Mouse (Mus musculus): ENCODE results near the gene Epb41l3. TPM values are rescaled to one million over a fixed set of nuclear protein-coding genes. Genes with fewer than 3 reads are reported as not detected.
A peak's percentile ranks its signal among the peaks of the same experiment; 100 is the strongest.

The Epb41l3 gene
- polyA plus RNA-seq, 1 experiment, result 176 TPM

DNA sequence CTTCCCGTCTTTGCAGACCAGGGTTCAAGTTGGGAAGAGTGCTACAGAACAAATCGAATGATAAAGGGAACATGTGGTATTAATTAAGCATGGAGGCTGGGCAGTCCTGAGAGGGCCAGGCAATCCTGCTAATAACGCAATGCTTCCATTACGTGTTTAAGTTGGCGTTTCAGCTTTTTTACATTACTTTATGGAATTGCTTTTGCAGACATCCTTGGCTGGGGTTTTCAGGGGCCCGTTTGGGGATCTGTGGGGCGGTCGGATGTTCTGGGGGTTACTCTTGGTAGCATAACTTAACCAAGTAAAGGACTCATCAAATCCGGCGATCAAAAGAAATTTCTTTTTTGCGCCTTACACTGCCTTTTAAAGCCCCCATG is 82.3 kb downstream of the Epb41l3 start:
- TF ChIP-seq POLR2A (IDR thresholded peaks at IDR 0.05; ENCODE audit: low read depth, low read length) (no peak), CTCF (IDR thresholded peaks at IDR 0.05; ENCODE audit: extremely low read depth, insufficient read length, insufficient replicate concordance, low read depth, low read length) (no peak)
- H3K4me1 ChIP-seq (ENCODE audit: control insufficient read depth, insufficient read depth, insufficient read length, low read length), result peaks cover 4% of the 10 kb centered on the region; the same call in 1 of the 2 replicates
- 0 out of 2 replicates have a peak overlapping the region, but pooled peaks have one; percentile 57 for H3K4me3 ChIP-seq (ENCODE audit: low read depth, low read length)
- no peaks in the 10 kb centered on the region; the same call in 1 of the 2 replicates for H3K36me3 ChIP-seq (ENCODE audit: control insufficient read depth, insufficient read depth, low read length)
- H3K27me3 ChIP-seq (ENCODE audit: control insufficient read depth, insufficient read depth, low read length), result no peaks in the 10 kb centered on the region
- WGBS, result 65% methylated on average over 11 of the region's 11 CpGs
- no peak overlapping the region for H3K27ac ChIP-seq (ENCODE audit: insufficient read depth, low read depth, low read length)

DNA sequence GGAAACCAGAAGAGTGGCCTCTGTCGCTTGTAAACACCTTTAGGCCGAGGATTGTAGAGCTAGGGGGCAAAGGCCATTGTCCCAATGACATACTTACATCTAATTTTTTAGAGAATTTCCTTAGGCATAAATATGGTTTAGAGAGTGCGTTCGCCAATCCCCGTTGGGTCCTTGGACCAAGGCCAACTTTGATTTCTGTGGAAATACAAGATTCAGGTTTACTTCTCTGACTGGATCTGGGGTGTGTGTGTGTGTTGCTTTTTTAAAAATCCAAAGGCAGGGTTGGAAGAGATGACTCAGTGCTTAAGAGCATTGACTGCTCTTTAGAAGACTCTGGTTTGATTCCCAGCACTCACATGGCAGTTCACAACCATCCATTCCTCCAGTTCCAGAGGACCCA is 83.2 kb downstream of the Epb41l3 start:
- 84% methylated on average over 5 of the region's 5 CpGs for WGBS
- no peak overlapping the region for H3K4me3 ChIP-seq (ENCODE audit: low read depth, low read length)
- H3K27me3 ChIP-seq (ENCODE audit: control insufficient read depth, insufficient read depth, low read length), result no peaks in the 10 kb centered on the region
- H3K4me1 ChIP-seq (ENCODE audit: control insufficient read depth, insufficient read depth, insufficient read length, low read length), result peaks cover 4% of the 10 kb centered on the region; the same call in 1 of the 2 replicates
- H3K36me3 ChIP-seq (ENCODE audit: control insufficient read depth, insufficient read depth, low read length), result no peaks in the 10 kb centered on the region; the same call in 1 of the 2 replicates
- H3K27ac ChIP-seq (ENCODE audit: insufficient read depth, low read depth, low read length), result no peak overlapping the region
- no peak for TF ChIP-seq POLR2A (IDR thresholded peaks at IDR 0.05; ENCODE audit: low read depth, low read length)
- no peak for TF ChIP-seq CTCF (IDR thresholded peaks at IDR 0.05; ENCODE audit: extremely low read depth, insufficient read length, insufficient replicate concordance, low read depth, low read length)

DNA sequence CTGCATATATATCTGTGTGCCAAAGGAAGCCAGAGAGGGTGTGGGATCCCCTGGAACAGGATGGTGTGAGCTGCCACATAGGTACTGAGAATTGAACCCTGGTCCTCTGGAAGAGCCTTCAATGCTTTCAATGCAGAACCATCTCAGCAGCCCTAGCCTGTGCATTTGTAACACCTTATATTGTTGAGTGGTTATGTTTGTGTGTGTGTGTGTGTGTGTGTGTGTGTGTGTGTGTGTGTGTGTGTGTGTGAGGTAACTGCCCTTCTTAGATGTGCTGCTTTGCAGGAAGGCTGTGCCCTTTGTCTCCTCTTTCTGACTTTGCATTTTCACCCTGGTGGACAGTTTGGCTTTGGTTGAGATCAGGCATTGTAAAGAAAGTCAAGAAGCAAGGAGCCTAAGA is 87.2 kb downstream of the Epb41l3 start:
- Histone ChIP-seq H3K36me3 (ENCODE audit: control insufficient read depth, insufficient read depth, low read length) (peaks cover 1% of the 10 kb centered on the region), H3K4me3 (ENCODE audit: low read depth, low read length) (no peak overlapping the region), H3K27me3 (ENCODE audit: control insufficient read depth, insufficient read depth, low read length) (no peaks in the 10 kb centered on the region), H3K4me1 (ENCODE audit: control insufficient read depth, insufficient read depth, insufficient read length, low read length) (no peaks in the 10 kb centered on the region), H3K27ac (ENCODE audit: insufficient read depth, low read depth, low read length) (no peak overlapping the region)
- TF ChIP-seq POLR2A (IDR thresholded peaks at IDR 0.05; ENCODE audit: low read depth, low read length) (no peak), CTCF (IDR thresholded peaks at IDR 0.05; ENCODE audit: extremely low read depth, insufficient read length, insufficient replicate concordance, low read depth, low read length) (no peak)

DNA sequence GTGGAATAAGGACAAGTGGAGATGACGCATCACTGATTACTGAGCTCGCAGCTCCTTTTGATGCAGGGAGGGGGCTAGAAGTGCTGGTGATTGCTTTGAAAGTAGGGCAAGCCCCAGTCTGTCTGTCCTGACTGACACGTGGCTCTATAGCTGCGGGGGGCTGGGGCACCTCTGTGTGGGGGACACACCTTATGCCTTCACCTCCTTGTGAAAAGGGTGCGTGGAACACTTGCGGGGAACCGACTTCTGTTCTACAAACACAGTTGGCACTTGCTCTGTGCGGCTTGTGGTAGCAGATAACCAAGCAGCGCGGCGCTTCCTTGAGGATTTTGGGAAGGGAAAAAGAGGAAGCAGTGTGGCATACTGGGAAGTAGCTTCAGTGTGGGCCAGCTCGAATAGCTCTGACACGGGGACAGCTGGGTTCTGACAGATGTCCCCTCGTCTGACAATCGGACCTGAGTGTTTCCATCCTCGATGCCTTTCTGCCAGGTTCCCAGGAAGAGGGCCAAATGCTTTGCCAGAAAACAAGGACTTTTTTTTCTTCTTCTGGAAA is 101.5 kb downstream of the Epb41l3 start:
- Histone ChIP-seq H3K4me3 (ENCODE audit: low read depth, low read length) (no peak overlapping the region), H3K36me3 (ENCODE audit: control insufficient read depth, insufficient read depth, low read length) (peaks cover 3% of the 10 kb centered on the region; the same call in 1 of the 2 replicates), H3K27me3 (ENCODE audit: control insufficient read depth, insufficient read depth, low read length) (no peaks in the 10 kb centered on the region), H3K4me1 (ENCODE audit: control insufficient read depth, insufficient read depth, insufficient read length, low read length) (peaks cover 7% of the 10 kb centered on the region; the same call in 1 of the 2 replicates), H3K27ac (ENCODE audit: insufficient read depth, low read depth, low read length) (no peak overlapping the region)
- TF ChIP-seq POLR2A (IDR thresholded peaks at IDR 0.05; ENCODE audit: low read depth, low read length) (no peak), CTCF (IDR thresholded peaks at IDR 0.05; ENCODE audit: extremely low read depth, insufficient read length, insufficient replicate concordance, low read depth, low read length) (no peak)
- 77% methylated on average over 16 of the region's 16 CpGs for WGBS

DNA sequence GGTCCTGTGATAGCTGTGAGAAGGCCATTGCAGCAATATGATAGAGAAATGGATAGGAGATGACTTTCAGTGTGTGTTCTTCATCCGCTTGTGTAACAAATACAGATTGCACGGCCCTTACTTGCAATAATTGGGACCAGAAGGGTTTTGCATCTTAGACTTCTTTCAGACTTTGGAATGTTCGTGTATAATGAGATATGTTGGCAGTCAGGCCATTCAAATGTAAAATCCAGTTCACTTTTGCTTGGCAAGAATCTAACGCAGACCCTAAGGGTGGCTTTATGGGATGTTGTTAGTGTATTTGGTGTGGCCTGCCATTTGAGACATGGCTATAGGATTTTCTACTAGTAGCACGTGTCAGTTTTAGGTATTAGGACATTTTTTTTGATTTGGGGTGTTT is 102.5 kb downstream of the Epb41l3 start:
- Histone ChIP-seq H3K36me3 (ENCODE audit: control insufficient read depth, insufficient read depth, low read length) (peaks cover 5% of the 10 kb centered on the region; the same call in 1 of the 2 replicates), H3K27me3 (ENCODE audit: control insufficient read depth, insufficient read depth, low read length) (no peaks in the 10 kb centered on the region), H3K4me1 (ENCODE audit: control insufficient read depth, insufficient read depth, insufficient read length, low read length) (peaks cover 12% of the 10 kb centered on the region), H3K4me3 (ENCODE audit: low read depth, low read length) (no peak overlapping the region), H3K27ac (ENCODE audit: insufficient read depth, low read depth, low read length) (no peak overlapping the region)
- TF ChIP-seq CTCF (IDR thresholded peaks at IDR 0.05; ENCODE audit: extremely low read depth, insufficient read length, insufficient replicate concordance, low read depth, low read length) (no peak), POLR2A (IDR thresholded peaks at IDR 0.05; ENCODE audit: low read depth, low read length) (no peak)
- 90% methylated on average over 5 of the region's 5 CpGs for WGBS

DNA sequence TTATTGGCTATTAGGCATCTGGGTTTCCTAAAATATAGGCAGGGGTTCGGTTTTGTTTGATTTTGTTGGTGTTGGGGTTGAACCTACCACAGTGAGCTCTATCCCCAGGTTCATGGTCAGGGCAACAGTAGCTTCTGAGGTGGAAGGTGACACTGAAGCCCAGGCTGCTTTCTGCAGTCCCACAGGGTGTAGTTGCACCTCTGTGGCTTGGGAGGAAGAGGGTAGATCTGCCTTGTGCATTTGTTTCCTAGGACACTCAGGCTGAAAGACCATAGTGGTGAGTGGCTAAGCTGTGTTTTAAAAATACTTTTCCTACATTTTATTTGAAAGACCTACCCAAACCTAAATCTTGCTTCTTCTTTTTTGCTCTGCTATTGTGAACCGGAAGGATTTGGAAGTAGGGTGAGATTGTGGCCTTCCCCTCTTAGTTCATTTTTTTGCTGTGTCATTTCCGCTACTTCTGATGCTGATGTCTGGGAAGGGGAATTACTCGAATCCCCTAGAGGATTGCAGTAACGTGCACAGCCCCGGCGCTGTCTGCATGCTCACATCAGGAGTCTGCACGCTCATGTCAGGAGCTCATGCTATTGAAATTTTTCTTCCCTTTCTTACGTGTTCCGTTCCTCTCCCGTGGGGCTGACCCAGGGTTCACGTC is 105.5 kb downstream of the Epb41l3 start:
- peaks cover 5% of the 10 kb centered on the region; the same call in 1 of the 2 replicates for H3K36me3 ChIP-seq (ENCODE audit: control insufficient read depth, insufficient read depth, low read length)
- H3K27me3 ChIP-seq (ENCODE audit: control insufficient read depth, insufficient read depth, low read length), result no peaks in the 10 kb centered on the region
- 18% methylated on average over 12 of the region's 12 CpGs for WGBS
- peak overlapping the region; percentile 55 for H3K27ac ChIP-seq (ENCODE audit: insufficient read depth, low read depth, low read length)
- H3K4me1 ChIP-seq (ENCODE audit: control insufficient read depth, insufficient read depth, insufficient read length, low read length), result peaks cover 12% of the 10 kb centered on the region
- no peak for TF ChIP-seq POLR2A (IDR thresholded peaks at IDR 0.05; ENCODE audit: low read depth, low read length)
- TF ChIP-seq CTCF (IDR thresholded peaks at IDR 0.05; ENCODE audit: extremely low read depth, insufficient read length, insufficient replicate concordance, low read depth, low read length), result no peak
- peak overlapping the region; percentile 15; the same call in 1 of the 2 replicates for H3K4me3 ChIP-seq (ENCODE audit: low read depth, low read length)

DNA sequence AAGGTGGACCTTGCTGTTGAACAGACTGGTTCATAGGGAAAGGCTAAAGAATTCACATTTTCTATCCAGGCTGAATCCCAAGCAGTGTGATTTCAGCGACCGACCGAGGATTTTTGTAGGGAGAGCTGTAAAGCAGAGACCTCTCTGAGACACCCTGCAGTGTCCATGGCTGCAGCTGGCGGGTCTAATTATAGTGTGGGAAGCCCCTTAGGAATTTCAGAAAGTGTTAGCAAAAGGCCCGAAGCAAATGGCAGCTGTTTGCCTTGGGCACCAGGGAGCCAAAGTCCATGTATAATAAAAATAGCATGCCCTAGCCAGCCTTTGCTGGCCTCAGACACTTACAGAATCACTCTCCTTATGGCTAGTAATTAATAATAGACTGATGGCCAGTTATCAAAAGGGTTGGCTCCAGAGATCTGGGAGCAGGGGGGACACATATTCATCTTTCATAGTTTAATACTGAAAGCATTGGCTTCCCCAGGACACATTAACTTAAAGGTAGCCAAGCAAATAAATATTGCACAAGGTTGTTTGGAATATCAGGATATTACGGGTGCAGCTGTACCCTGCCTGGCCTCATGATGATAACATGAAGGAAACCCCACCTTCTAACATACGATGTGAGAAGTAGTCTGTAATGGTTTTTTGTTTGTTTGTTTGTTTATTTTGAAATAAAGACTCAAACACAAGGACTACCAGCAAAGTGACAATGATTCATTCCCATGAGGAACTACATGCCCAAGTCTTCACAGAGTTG is 106.3 kb downstream of the Epb41l3 start:
- H3K4me1 ChIP-seq (ENCODE audit: control insufficient read depth, insufficient read depth, insufficient read length, low read length), result peaks cover 12% of the 10 kb centered on the region
- no peaks in the 10 kb centered on the region for H3K27me3 ChIP-seq (ENCODE audit: control insufficient read depth, insufficient read depth, low read length)
- peak overlapping the region; percentile 55 for H3K27ac ChIP-seq (ENCODE audit: insufficient read depth, low read depth, low read length)
- TF ChIP-seq POLR2A (IDR thresholded peaks at IDR 0.05; ENCODE audit: low read depth, low read length) (no peak), CTCF (IDR thresholded peaks at IDR 0.05; ENCODE audit: extremely low read depth, insufficient read length, insufficient replicate concordance, low read depth, low read length) (no peak)
- 15% methylated on average over 7 of the region's 7 CpGs for WGBS
- peak overlapping the region; percentile 15; the same call in 1 of the 2 replicates for H3K4me3 ChIP-seq (ENCODE audit: low read depth, low read length)
- H3K36me3 ChIP-seq (ENCODE audit: control insufficient read depth, insufficient read depth, low read length), result peaks cover 4% of the 10 kb centered on the region; the same call in 1 of the 2 replicates
